Mouse (Mus musculus) olfactory bulb, adult 2 months (tissue): ENCODE results near the gene Ikzf5.

ENCODE experiments used
- CTCF ChIP-seq: fragments of 200-500 bp; IDR thresholded peaks from 2 replicates; pipeline ENCODE4 v1.5.1; 2012; ENCODE audit warnings: low read depth, mild to moderate bottlenecking, low read length, moderate library complexity; ENCODE audit not compliant: insufficient read depth
- POLR2A ChIP-seq: fragments of 200-500 bp; IDR thresholded peaks from 2 replicates; pipeline ENCODE4 v1.6.1; 2012; ENCODE audit warnings: mild to moderate bottlenecking, low read depth, low read length, moderate library complexity; ENCODE audit not compliant: insufficient read depth

GRCm38 (mm10) chr7:131371470-131371860 is 38.9 kb downstream of the Ikzf5 start:
- TF ChIP-seq CTCF (no peak), POLR2A (no peak)
